Mouse (Mus musculus): ENCODE measurements at regions not wholly inside any gene's neighbourhood (a gene's known extent, or its start where the extent isn't known, plus 50 kb on each side); places are given as distances from the start of the nearest gene placed in this dataset.

DNA sequence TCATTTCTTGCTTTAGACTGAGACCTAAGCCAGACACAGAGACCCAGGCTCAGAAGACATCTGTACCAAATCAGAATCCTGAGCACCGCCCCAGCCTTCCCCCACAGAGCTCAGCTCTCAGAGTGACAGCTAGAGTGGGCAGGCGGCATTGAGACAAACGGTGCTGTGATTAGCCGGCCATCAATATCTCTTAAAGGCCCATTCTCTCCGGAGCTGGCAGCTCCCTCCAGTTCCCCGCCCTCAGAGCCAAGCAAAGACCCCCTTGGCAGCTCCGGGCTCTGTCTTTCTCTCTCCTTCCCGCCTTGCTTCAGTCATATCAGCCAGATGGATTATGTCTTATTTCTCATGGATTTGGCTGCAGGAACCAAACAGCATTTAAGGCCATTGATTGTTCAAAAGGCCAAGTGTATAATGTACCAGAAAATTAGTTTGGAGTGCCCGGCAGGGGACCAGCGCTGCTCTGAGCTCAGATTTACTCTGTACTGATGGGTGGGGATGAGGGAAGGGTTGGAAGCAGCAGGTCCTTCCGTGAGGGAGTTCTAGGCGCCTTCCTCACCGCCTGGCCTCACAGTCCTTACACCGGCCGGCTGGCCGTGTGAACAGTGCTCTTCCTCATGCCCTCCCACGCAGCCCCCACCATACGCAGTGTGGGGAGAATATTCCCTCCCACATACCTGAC lies 109.0 kb upstream of the Thy1 start:
- Histone ChIP-seq H3K9ac (replicated peaks) (peak overlapping the region; percentile 25; the same call in 1 of the 2 replicates), H3K9me3 (no peaks in the 10 kb centered on the region), H3K36me3 (no peaks in the 10 kb centered on the region), H3K4me2 (replicated peaks) (peak overlapping the region; percentile 24), H3K4me3 (replicated peaks) (no peak overlapping the region), H3K27ac (peak overlapping the region; percentile 67), H3K27me3 (peaks cover 23% of the 10 kb centered on the region), H3K4me1 (replicated peaks) (peaks cover 51% of the 10 kb centered on the region)
- 15% methylated on average over 18 of the region's 18 CpGs for WGBS
- peak; percentile 71 for ATAC-seq

- Histone ChIP-seq H3K9me3 (no peaks in the 10 kb centered on the region), H3K9ac (replicated peaks) (no peak overlapping the region), H3K4me2 (replicated peaks) (no peak overlapping the region), H3K27me3 (peaks cover 23% of the 10 kb centered on the region), H3K27ac (peak overlapping the region; percentile 67), H3K4me3 (replicated peaks) (no peak overlapping the region), H3K4me1 (replicated peaks) (peaks cover 49% of the 10 kb centered on the region), H3K36me3 (no peaks in the 10 kb centered on the region)
- 28% methylated on average over 5 of the region's 5 CpGs for WGBS
- ATAC-seq: peak; percentile 5; the same call in 1 of the 2 replicates
Observed at GRCm38 (mm10) chr9:43934691-43935064, 108.5 kb upstream of the Thy1 start.

DNA sequence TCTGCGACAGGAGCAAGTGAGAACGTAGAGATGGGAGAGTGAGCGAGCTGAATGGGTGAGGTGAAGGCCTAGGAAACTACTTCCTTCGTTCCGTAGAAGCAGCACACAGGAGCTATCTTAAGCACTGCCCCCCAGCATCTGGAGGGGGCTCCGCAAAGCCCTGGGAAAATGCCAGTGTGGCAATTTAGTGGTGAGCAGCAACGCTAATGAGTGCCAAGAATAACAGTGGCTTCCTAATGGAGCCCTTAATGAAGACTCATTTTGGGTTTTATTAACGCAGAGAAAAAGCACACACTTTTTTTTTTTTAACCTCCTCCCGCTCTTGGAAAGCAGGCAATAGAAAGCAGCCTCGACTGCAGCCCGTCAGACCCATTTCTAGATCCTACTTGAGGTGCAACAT lies 103.8 kb upstream of the Thy1 start:
- H3K27ac ChIP-seq: 0 out of 2 replicates have a peak overlapping the region, but pooled peaks have one; percentile 5
- H3K9me3 ChIP-seq: no peaks in the 10 kb centered on the region
- H3K4me3 ChIP-seq (replicated peaks): no peak overlapping the region
- H3K4me2 ChIP-seq (replicated peaks): no peak overlapping the region
- peaks cover 18% of the 10 kb centered on the region for H3K27me3 ChIP-seq
- 77% methylated on average over 11 of the region's 11 CpGs for WGBS
- no peak overlapping the region for H3K9ac ChIP-seq (replicated peaks)
- no peaks in the 10 kb centered on the region for H3K36me3 ChIP-seq
- H3K4me1 ChIP-seq (replicated peaks): peaks cover 27% of the 10 kb centered on the region
- no peak for ATAC-seq

- no peak overlapping the region for H3K4me3 ChIP-seq (replicated peaks)
- no peak for ATAC-seq
- no peaks in the 10 kb centered on the region for H3K9me3 ChIP-seq
- H3K4me2 ChIP-seq (replicated peaks): no peak overlapping the region
- H3K27ac ChIP-seq: no peak overlapping the region
- 79% methylated on average over 5 of the region's 5 CpGs for WGBS
- H3K36me3 ChIP-seq: no peaks in the 10 kb centered on the region
- H3K4me1 ChIP-seq (replicated peaks): peaks cover 32% of the 10 kb centered on the region
- H3K9ac ChIP-seq (replicated peaks): no peak overlapping the region
- no peaks in the 10 kb centered on the region for H3K27me3 ChIP-seq
Observed at GRCm38 (mm10) chr9:43942147-43942546, 101.0 kb upstream of the Thy1 start.

DNA sequence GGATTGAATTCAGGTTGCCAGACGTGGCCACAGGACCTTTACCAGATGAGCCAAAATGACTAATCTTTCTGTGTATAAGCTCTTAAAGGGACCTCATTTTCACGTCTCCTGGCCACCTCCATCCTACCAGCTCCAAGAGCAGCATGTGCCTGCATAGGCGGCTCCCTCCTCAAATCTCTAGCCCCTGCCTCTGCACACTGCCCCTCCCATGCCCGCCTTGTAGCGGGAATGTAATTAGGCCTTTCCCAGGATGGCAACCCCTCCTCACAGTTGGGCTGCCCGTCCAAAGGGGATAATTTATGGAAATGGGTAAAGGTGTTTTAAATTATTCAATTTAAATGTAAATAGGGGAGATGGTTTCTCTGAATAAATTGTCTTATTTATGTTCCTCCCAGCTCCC lies 99.7 kb upstream of the Thy1 start:
- Histone ChIP-seq H3K27me3 (no peaks in the 10 kb centered on the region), H3K9me3 (no peaks in the 10 kb centered on the region), H3K9ac (replicated peaks) (no peak overlapping the region), H3K4me3 (replicated peaks) (no peak overlapping the region), H3K4me2 (replicated peaks) (no peak overlapping the region), H3K4me1 (replicated peaks) (peaks cover 39% of the 10 kb centered on the region), H3K27ac (peak overlapping the region; percentile 40), H3K36me3 (no peaks in the 10 kb centered on the region)
- WGBS: 17% methylated on average over 6 of the region's 6 CpGs
- no peak for ATAC-seq

DNA sequence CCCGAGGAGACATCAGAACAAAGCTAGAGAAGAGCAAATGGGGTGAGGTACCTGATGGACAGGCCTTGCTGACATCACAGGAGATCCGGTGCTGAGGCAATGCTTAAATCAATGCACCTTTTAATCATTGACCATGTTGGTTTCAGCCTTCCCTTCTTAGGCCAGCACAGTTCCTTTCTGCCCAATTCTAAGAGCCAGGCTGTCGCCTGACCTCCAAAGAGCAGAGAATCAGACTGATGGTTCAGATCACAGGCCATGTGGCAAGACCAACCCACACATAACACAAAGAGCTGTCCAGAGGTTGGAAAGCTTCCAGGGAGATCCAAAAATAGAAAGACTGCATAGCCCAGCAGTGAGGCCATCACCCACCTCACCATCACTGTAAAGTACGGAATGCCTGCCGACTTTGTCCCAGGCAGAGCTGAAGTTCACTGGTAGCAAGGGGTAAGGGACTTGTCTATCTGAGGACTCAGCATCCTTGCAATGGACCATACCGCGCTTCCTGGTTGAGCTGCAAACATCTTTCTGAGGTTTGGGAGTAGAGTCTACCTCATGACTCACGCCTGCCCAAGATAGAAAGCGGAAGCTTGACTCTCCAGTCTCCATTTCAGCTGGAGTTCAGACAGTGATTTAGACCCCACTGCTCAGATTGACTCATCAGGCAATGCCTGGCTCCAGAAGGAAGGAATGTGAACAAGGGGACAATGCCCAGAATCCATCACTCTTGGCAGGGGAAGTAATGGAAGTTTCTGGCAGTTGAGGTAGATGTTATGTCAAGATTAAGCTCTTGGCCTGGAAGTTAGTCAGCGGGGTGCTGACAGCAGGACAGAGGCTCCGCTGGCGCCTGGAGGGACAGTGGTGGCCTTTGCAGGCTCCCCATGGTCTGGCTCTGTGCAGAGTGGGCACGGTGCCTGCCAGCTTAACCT lies 98.1 kb upstream of the Thy1 start:
- H3K36me3 ChIP-seq: no peaks in the 10 kb centered on the region
- H3K9me3 ChIP-seq: no peaks in the 10 kb centered on the region
- H3K4me3 ChIP-seq (replicated peaks): no peak overlapping the region
- H3K9ac ChIP-seq (replicated peaks): no peak overlapping the region
- H3K27me3 ChIP-seq: no peaks in the 10 kb centered on the region
- ATAC-seq: no peak
- H3K4me1 ChIP-seq (replicated peaks): peaks cover 36% of the 10 kb centered on the region
- 82% methylated on average over 13 of the region's 13 CpGs for WGBS
- no peak overlapping the region for H3K4me2 ChIP-seq (replicated peaks)
- H3K27ac ChIP-seq: no peak overlapping the region

DNA sequence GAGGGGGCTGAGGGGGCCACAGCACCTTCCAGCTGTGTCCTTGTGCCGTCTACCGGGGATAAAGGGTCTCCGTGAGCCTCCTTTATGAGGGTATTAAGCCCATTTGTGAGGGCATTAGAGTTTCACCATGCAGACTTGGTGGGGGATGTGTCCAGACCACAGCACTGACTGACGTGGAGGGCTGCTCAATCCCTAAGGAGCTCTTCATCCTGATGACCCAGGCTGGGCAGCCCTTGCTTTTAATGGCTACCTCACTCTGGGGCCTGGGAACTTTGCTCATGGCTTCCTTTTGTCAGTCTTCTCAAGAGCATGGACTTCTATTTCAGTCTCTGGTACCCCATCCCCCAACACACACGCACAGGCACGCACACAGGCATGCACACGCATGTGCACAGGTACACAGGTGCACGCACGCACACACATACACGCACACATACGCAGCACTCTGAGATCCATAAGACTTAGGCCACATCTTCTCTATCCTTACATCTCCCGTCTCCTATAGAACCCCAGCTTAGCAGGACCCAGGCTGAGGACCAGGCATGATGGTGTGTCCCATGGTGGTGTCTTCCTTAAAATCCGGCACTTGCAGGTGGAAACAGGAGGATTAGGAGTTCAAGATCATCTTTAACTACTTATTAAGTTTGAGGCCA lies 97.1 kb upstream of the Thy1 start:
- H3K4me3 ChIP-seq (replicated peaks): no peak overlapping the region
- no peaks in the 10 kb centered on the region for H3K36me3 ChIP-seq
- H3K4me1 ChIP-seq (replicated peaks): peaks cover 36% of the 10 kb centered on the region
- no peak overlapping the region for H3K4me2 ChIP-seq (replicated peaks)
- WGBS: 70% methylated on average over 13 of the region's 13 CpGs
- H3K9ac ChIP-seq (replicated peaks): no peak overlapping the region
- H3K27ac ChIP-seq: no peak overlapping the region
- ATAC-seq: no peak
- no peaks in the 10 kb centered on the region for H3K9me3 ChIP-seq
- no peaks in the 10 kb centered on the region for H3K27me3 ChIP-seq

DNA sequence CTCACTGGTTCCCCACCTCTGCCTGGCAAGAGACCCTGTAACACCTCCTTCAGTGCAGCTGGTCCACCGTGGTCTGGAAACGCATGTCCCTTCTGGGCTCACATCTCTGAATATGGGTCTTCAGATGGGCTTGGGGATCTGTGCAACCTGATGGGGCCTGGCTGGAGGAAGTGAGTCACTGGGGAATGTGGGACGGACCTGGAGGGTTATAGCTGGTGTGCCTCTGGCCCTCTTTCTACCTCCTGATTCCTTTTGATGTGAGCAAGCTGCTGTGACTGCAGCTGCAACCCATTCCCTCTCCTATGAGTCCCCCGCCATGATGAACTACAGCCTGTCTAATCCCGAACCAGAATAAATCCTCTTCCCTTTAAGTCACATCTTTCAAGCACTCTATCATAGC lies 96.1 kb upstream of the Thy1 start:
- H3K27me3 ChIP-seq: no peaks in the 10 kb centered on the region
- H3K36me3 ChIP-seq: no peaks in the 10 kb centered on the region
- H3K4me2 ChIP-seq (replicated peaks): no peak overlapping the region
- H3K9me3 ChIP-seq: no peaks in the 10 kb centered on the region
- no peak overlapping the region for H3K9ac ChIP-seq (replicated peaks)
- WGBS: 72% methylated on average over 5 of the region's 5 CpGs
- peaks cover 40% of the 10 kb centered on the region for H3K4me1 ChIP-seq (replicated peaks)
- no peak overlapping the region for H3K27ac ChIP-seq
- ATAC-seq: no peak
- no peak overlapping the region for H3K4me3 ChIP-seq (replicated peaks)

DNA sequence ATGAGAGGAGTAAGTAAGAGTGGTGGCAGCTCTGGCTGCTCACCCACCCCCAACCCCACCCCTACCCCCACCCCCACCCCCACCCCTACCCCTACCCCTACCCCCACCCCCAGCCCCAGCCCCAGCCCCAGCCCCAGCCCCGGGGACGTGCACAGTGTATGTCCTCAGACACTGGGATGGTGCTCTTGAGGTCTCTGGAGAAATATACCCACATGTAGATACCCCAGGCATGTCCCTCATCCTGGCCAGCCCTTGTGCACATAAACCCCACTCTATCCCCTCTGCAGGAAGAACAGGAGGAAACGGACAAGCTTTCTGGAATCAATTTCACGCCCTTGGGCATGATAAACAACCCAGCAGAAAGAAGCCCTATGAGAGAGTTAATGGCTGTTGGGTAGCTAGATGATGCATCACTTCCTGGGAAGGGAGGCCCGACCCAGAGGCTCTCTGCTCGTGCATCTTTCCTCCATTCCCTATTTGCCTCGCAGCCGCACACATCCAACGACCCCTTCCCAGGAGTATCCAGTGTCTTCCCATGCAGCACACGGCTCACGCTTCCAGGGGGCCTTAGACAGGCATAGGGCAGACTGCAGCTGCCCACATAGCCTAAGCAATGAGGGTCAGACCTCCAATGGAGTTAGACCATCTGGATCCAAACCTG lies 95.6 kb upstream of the Thy1 start:
- Histone ChIP-seq H3K9ac (replicated peaks) (no peak overlapping the region), H3K4me3 (replicated peaks) (no peak overlapping the region), H3K27ac (peak overlapping the region; percentile 4; the same call in 1 of the 2 replicates), H3K36me3 (no peaks in the 10 kb centered on the region), H3K4me2 (replicated peaks) (no peak overlapping the region), H3K4me1 (replicated peaks) (peaks cover 37% of the 10 kb centered on the region), H3K27me3 (no peaks in the 10 kb centered on the region), H3K9me3 (no peaks in the 10 kb centered on the region)
- 36% methylated on average over 11 of the region's 11 CpGs for WGBS
- ATAC-seq: peak; percentile 78

- ATAC-seq: peak; percentile 68; the same call in 1 of the 2 replicates
- Histone ChIP-seq H3K27ac (no peak overlapping the region), H3K27me3 (no peaks in the 10 kb centered on the region), H3K4me1 (replicated peaks) (peaks cover 19% of the 10 kb centered on the region), H3K9me3 (no peaks in the 10 kb centered on the region), H3K4me2 (replicated peaks) (no peak overlapping the region), H3K36me3 (no peaks in the 10 kb centered on the region), H3K9ac (replicated peaks) (no peak overlapping the region), H3K4me3 (replicated peaks) (no peak overlapping the region)
- 33% methylated on average over 7 of the region's 7 CpGs for WGBS
Observed at GRCm38 (mm10) chr9:43953128-43953527, 90.1 kb upstream of the Thy1 start.

GRCm38 (mm10) chr9:43959541-43959940 lies 83.6 kb upstream of the Thy1 start:
- ATAC-seq: no peak
- H3K4me1 ChIP-seq (replicated peaks): peaks cover 8% of the 10 kb centered on the region; the same call in 1 of the 2 replicates
- H3K4me2 ChIP-seq (replicated peaks): no peak overlapping the region
- H3K4me3 ChIP-seq (replicated peaks): no peak overlapping the region
- no peak overlapping the region for H3K27ac ChIP-seq
- 24% methylated on average over 9 of the region's 9 CpGs for WGBS
- H3K27me3 ChIP-seq: peaks cover 8% of the 10 kb centered on the region; the same call in 1 of the 2 replicates
- H3K9me3 ChIP-seq: no peaks in the 10 kb centered on the region
- H3K36me3 ChIP-seq: no peaks in the 10 kb centered on the region
- H3K9ac ChIP-seq (replicated peaks): no peak overlapping the region
